Mouse (Mus musculus) frontal cortex, postnatal 14 days (tissue): Measurements from ENCODE around the gene Gtf2e1.

Source experiments
- DNase-seq, 2 experiments: peaks; one replicate each; pipeline ENCODE4 v3.0.0; 2022; ENCODE audit warnings: low spot score in 2 of 2

Gene Gtf2e1

GRCm38 (mm10) chr16:37546312-37546711, 6.7 kb upstream of the Gtf2e1 start:
- DNase-seq: no peak

- DNase-seq: no peak
Measured at GRCm38 (mm10) chr16:37540776-37541175, 1.2 kb upstream of the Gtf2e1 start.

GRCm38 (mm10) chr16:37539240-37539610, 364 bp downstream of the Gtf2e1 start:
- DNase-seq: no peak

GRCm38 (mm10) chr16:37533369-37534068, 6.1 kb downstream of the Gtf2e1 start:
- DNase-seq: no peak

- DNase-seq: no peak
Measured at GRCm38 (mm10) chr16:37532046-37532445, 7.5 kb downstream of the Gtf2e1 start.

- no peak for DNase-seq
Measured at GRCm38 (mm10) chr16:37530170-37530569, 9.4 kb downstream of the Gtf2e1 start.

- DNase-seq: no peak
Measured at GRCm38 (mm10) chr16:37526688-37527223, 12.8 kb downstream of the Gtf2e1 start.

GRCm38 (mm10) chr16:37525121-37525520, 14.5 kb downstream of the Gtf2e1 start:
- no peak for DNase-seq

- DNase-seq: no peak
Measured at GRCm38 (mm10) chr16:37522100-37522697, 17.4 kb downstream of the Gtf2e1 start.

GRCm38 (mm10) chr16:37520190-37521040, 19.2 kb downstream of the Gtf2e1 start:
- DNase-seq: no peak

GRCm38 (mm10) chr16:37519721-37520120, 19.9 kb downstream of the Gtf2e1 start:
- no peak for DNase-seq

GRCm38 (mm10) chr16:37518662-37519061, 20.9 kb downstream of the Gtf2e1 start:
- DNase-seq: no peak

- DNase-seq: no peak
Measured at GRCm38 (mm10) chr16:37517596-37518211, 21.9 kb downstream of the Gtf2e1 start.

GRCm38 (mm10) chr16:37516376-37516993, 23.1 kb downstream of the Gtf2e1 start:
- DNase-seq: no peak

GRCm38 (mm10) chr16:37514644-37515043, 24.9 kb downstream of the Gtf2e1 start:
- no peak for DNase-seq

- no peak for DNase-seq
Measured at GRCm38 (mm10) chr16:37511489-37511888, 28.1 kb downstream of the Gtf2e1 start.

GRCm38 (mm10) chr16:37506751-37507150, 32.8 kb downstream of the Gtf2e1 start:
- DNase-seq: no peak

- no peak for DNase-seq
Measured at GRCm38 (mm10) chr16:37504517-37504916, 35.1 kb downstream of the Gtf2e1 start.

- DNase-seq: no peak
Measured at GRCm38 (mm10) chr16:37498581-37498980, 41.0 kb downstream of the Gtf2e1 start.

GRCm38 (mm10) chr16:37495017-37495416, 44.6 kb downstream of the Gtf2e1 start:
- DNase-seq: peak in 1 of 2 experiments; percentile 14

- DNase-seq: peak; percentile 28 to 41
Measured at GRCm38 (mm10) chr16:37486826-37487612, 52.6 kb downstream of the Gtf2e1 start.
